Mouse (Mus musculus) adrenal gland, postnatal 36 days (tissue): ENCODE results near the gene Cyb561. TPM values are rescaled to one million over a fixed set of nuclear protein-coding genes. Genes with fewer than 3 reads are reported as not detected.

Experiments used
- DNase-seq, 2 experiments: peaks; one replicate each; pipeline ENCODE4 v3.0.0; 2021; ENCODE audit warnings: mixed read lengths in 1 of 2
- long read RNA-seq, 2 experiments: library from polyadenylated mRNA; stranded (forward); transcript quantifications; one replicate each; pipeline ENCODE4 v2.0.0; 2021; ENCODE audit warnings: borderline sequencing depth in 2 of 2
- total RNA-seq, 2 experiments: library from RNA; stranded (reverse); gene quantifications; 2 replicates each; pipeline ENCODE4 v1.2.3; 2021

The Cyb561 gene
- total RNA-seq: 100 to 1,000 TPM; 134 to 165 TPM
- long read RNA-seq, experiment 1, transcript Cyb561-201 (6 exons, 2,741 nt): major isoform, 73 of 424 reads
- long read RNA-seq, experiment 1, partial matches to known transcripts: 18 of 424 reads
- long read RNA-seq, experiment 1, other reads (novel, unspliced or antisense): 328 of 424 reads
- long read RNA-seq, experiment 2, transcript Cyb561-201 (6 exons, 2,741 nt): major isoform, 22 of 193 reads
- long read RNA-seq, experiment 2, partial matches to known transcripts: 113 of 193 reads
- long read RNA-seq, experiment 2, other reads (novel, unspliced or antisense): 56 of 193 reads

DNA sequence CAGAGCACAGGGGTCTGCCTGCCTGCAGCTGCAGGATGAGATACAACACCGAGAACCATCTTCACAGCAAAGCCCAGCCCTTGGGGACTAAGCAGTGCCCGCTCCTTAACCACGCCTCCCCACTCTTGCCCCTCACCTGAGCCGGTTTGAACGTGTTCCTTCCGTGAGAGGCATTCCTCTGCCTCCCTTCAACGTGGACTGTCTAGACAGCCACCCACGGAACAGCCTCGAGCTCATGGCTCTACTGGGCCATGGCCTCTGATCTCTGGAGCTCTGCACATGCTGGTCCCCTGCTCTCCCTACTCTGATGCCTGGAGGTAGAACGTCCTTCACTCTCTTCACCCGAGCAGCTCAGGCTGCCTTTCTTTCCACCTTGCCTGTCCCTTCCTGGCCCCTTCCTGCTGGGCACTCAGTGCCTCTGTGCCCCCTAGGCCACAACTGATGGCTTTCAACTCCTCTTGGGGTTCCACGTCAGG, at the start of gene Cyb561:
TSS of gene Cyb561 (minus strand) at position 426 of the 476 bp plus-strand sequence.
- no peak for DNase-seq

GRCm38 (mm10) chr11:106001718-106002117, 48.6 kb upstream of the Cyb561 start:
- DNase-seq: peak in 1 of 2 experiments; percentile 24

GRCm38 (mm10) chr11:106000062-106000461, 46.9 kb upstream of the Cyb561 start:
- DNase-seq: no peak

GRCm38 (mm10) chr11:105994375-105994774, 41.2 kb upstream of the Cyb561 start, which contains the start of gene Ace3:
Ace3 (plus strand) TSS chr11:105994675.
- no peak for DNase-seq

- DNase-seq: peak; percentile 30 to 33
Measured at GRCm38 (mm10) chr11:105990231-105990630, 37.1 kb upstream of the Cyb561 start.

GRCm38 (mm10) chr11:105989446-105989845, 36.3 kb upstream of the Cyb561 start:
- DNase-seq: no peak

DNA sequence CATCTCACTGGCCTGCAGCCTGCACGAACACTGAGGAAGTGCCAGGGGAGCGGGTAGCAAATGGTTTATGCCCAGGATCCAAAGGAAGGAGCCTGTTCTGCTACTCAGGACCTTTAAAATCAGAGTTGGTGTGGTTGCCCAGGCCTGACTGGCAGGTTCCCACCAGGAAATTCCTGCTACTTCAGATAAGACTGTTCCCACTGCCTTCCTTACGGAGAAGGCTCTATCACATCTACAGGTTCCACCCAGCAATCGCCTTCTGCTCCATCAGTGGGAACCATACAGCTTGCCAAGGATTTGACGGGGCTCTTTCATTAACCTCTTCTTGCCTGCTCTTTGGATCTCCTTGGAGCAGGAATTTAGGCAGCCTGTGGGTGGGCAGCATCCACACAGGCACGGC, 34.3 kb upstream of the Cyb561 start:
- DNase-seq: no peak

DNA sequence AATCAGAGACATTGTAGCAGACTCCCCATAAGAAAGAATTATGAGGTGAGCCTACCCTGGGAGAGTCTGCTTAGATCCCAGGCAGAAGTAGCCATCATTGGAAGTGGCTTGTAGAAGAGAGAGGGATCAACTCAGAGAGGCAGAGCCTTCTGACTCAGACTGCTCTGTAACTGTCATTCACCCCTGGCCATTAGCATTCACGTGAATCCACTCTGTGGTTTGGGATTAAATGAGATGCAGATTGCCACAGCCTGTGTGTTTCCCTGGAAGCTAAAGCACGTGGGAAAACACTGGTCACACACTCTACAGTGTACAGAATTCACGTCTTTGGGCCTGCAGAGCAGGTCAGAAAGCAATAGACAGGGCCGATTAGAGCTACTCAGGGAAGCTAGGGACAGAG, 31.3 kb upstream of the Cyb561 start:
- DNase-seq: no peak

GRCm38 (mm10) chr11:105978634-105979033, 25.5 kb upstream of the Cyb561 start:
- DNase-seq: no peak

- no peak for DNase-seq
Measured at GRCm38 (mm10) chr11:105978232-105978631, 25.1 kb upstream of the Cyb561 start.

DNA sequence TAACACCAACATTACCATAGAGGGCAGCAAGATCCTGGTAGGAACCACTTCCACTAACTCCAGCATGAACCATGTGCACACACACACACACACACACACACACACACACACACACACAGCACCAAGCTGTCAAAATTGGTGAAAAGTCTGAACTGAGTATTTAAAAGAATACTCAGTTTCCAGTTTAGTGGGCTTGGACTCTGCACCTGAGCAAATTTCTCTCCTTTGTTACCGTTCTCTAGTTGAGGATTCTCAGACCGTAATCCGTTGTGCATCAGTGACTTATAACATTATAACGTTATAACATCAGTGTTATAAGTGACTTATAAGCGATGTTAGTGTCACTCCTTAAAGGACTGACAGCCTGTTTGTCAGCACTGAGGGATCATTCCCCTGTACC, 22.5 kb upstream of the Cyb561 start:
- no peak for DNase-seq

DNA sequence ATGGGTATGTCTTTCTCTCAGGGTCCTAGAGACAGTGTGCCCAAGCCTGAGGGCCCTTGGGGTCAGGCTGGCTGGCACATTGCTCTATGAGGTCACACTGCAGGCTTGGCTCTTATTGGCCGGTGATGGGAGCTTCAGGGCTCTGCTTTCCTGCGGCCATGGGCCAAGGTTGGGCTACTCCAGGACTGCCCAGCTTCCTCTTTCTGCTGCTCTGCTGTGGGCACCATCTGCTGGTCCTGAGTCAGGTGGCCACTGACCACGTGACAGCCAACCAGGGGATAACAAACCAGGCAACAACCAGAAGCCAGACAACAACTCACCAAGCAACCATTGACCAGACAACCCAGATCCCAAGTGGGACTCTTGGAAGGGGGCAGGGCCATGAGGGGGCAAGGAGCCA, 21.9 kb upstream of the Cyb561 start:
- DNase-seq: no peak

DNA sequence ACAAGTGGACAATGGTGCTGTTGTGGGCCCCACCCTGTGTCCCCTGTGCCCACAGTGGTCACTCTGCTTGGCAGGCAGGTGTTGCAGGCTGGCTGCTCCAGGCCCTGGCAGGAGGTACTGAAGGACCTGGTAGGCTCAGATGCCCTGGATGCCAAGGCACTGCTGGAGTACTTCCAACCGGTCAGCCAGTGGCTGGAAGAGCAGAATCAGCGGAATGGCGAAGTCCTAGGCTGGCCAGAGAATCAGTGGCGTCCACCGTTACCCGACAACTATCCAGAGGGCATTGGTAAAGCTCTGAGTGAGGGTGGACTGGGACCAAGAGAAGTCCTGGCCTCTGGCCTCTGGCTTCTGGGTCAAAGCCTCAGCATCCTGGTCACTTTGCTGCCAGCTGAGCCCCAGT, 21.5 kb upstream of the Cyb561 start:
- peak in 1 of 2 experiments; percentile 40 for DNase-seq

DNA sequence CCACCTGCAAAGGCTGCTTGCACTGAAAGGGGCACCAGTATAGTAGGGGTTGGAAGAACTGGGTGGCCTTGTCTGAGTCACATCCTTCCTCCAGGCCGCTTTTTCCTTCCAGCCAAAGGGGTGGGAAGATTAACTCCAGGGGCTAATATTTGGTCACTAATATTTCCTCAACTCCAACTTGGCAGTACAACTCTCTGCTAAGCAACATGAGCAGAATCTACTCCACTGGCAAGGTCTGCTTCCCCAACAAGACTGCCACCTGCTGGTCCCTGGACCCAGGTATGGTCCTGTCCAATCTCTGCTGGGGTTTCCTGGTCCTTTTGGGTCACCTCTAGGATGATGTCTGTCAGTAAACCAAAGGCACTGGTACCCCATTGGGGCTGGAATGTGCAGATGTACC, 16.4 kb upstream of the Cyb561 start:
- peak; percentile 72 to 81 for DNase-seq

- no peak for DNase-seq
Measured at GRCm38 (mm10) chr11:105968948-105969347, 15.8 kb upstream of the Cyb561 start.

GRCm38 (mm10) chr11:105967741-105968574, 14.8 kb upstream of the Cyb561 start, which contains the start of gene Ace:
Ace (plus strand) TSS chr11:105967945.
- peak; percentile 22 to 53 for DNase-seq

- no peak for DNase-seq
Measured at GRCm38 (mm10) chr11:105966288-105966687, 13.2 kb upstream of the Cyb561 start.

- no peak for DNase-seq
Measured at GRCm38 (mm10) chr11:105964691-105965090, 11.6 kb upstream of the Cyb561 start.

GRCm38 (mm10) chr11:105959355-105959754, 6.2 kb upstream of the Cyb561 start:
- no peak for DNase-seq

DNA sequence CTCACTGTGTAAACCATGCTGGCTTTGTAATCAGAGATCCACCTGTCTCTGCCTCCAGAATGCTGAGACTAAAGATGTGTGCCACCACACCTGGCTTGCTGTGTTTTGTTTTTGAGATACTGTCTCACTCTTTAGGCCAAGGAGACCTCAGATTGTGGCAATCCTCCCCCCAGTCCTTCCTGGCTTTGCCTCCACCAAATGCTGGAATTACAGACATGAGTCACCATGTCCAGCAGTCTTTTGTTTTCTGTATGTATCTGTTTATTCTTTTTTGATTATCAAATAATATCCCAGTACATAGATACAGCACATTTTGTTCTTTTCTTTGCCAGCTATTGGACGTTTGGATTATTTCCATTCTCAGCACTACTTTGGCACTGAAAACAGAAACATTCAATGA, 5.4 kb upstream of the Cyb561 start:
- DNase-seq: no peak

DNA sequence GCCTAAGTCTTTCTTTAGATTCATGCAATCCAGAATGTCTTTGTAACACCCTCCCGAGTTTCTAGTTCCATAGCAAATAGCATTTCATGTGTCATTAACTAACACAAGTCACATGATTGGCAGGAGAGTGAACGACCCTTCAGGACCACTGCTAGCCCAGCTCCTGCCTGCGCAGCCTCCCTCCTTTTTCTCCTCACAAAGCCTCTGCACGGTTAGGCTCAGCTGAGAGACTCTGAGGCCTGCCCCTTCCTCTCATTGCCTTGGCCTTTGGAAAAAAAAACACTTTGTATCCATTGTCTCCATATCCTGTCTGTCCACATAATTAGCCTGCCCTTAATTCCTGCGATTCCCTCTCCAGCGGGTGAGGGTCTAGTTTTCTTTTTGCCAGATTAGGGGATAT, 4.4 kb upstream of the Cyb561 start:
- no peak for DNase-seq

DNA sequence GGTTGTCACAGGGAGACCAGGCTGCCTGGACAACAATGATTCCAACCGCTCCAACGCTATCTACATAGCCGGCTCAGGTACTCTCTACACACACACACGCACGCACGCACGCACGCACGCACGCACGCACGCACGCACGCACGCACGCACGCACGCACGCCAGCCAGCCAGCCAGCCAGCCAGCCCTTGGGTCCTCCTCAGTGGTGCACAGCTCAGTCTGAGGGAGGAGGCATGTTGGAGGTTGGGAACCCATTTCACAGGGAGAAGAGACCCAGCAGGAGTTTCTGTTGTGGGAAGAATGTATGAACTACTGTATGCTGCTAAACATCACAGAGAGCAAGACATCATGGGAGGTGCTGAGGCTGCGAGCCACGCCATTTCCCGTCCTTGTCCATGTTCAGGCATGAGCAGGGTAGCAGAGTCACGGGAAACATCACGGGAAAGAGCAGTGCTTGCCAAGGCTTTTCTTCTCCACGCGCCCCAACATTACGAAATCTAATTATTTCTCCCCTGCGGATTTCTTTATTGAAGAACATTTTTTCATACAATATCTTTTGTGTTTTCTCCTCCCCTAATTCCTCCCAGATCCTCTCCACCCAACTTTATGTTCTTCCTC, 2.8 kb upstream of the Cyb561 start:
- peak in 1 of 2 experiments; percentile 20 for DNase-seq

DNA sequence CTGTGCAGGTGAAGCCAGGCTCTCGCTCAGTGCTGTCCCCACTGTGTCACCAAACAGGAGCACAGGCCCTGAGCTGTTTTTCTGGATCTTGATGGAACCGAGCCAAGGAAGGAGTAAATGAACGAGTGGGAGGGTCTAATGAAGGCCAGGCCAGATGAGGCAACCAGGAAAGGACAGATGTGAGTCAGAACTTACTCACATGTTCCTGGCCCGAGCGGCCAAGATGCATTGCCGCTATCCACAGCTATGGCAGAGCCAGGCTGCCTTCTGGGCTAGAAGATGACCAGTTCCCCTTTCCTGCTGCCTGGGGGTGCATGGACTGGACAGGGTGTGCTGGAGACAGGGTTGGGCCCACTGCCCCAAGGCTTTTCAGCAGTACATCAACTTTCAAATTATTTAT, 266 bp upstream of the Cyb561 start:
- DNase-seq: peak; percentile 78 to 86
